Comparison of ENCODE assay signal across 17 mouse cellular contexts in the genomic region with DNA sequence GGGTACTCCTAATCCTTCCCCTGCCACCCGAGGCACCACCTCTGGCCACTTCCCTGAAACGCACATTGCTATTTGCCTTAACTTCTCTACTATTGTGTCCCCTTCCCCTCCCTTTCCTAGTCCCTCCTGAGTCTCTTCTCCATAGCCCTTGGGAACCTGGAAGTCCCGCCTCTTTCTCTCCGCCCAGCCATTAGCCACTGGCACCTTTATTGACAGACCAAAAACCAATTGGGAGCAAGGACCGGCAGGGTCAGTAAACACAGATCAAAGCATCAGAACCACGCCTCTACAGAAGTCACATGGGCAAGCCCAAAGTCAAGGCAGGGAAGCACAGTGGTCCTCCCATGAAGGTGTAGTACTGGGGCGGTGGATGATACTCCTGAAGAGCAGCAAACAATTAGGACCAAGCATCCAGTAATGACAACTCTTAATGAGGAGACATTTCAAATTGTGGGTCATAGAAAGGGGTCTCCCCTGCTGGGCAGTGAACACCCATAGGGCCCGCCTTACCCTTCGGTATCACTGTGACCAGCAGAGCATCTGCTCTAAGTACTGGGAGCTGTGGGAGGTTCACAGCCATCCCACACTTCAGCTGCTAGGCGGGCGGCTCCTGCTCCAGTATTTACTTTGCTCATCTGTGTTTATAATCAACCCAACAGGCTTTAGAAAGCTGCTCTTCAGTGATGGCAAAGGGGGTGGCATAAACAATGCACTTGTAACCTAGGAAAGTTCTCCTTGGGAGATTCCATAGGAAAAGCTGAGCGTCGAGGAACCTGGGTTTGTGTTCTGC.
A peak's percentile ranks its signal among the peaks of the same experiment; 100 is the strongest.
DNase-seq lines count a peak whose midpoint lies in the region; ATAC-seq lines count a peak whose summit lies in the region.
"Had no signal": no experiment of that assay in that cellular context is flagged by ENCODE, and none has a peak within 500 bp of the region (broad histone marks: within the 10 kb centered on the region; RNA-seq: fewer than 3 reads in every experiment).

No protein-coding gene starts in this region.

- no peak overlapping the region for H3K27ac ChIP-seq in midbrain, embryonic 16.5 days (ENCODE audit: low read length)
- H3K27ac ChIP-seq: embryonic facial prominence, embryonic 13.5 days; limb, embryonic 12.5 days; liver, embryonic 13.5 days had no signal

- no peaks in the 10 kb centered on the region for H3K36me3 ChIP-seq in midbrain, embryonic 16.5 days (ENCODE audit: control insufficient read depth, insufficient read depth, low read length)
- H3K36me3 ChIP-seq: embryonic facial prominence, embryonic 13.5 days; limb, embryonic 12.5 days; liver, embryonic 13.5 days had no signal

- no peak for ATAC-seq in midbrain, embryonic 16.5 days
- ATAC-seq in cerebellum, adult (ENCODE audit: insufficient number of reproducible peaks, low FRiP score, low TSS enrichment), result no peak

- H3K27me3 ChIP-seq in midbrain, embryonic 16.5 days (ENCODE audit: control insufficient read depth, insufficient read depth, low read depth, low read length), result no peaks in the 10 kb centered on the region
- H3K27me3 ChIP-seq: embryonic facial prominence, embryonic 13.5 days; limb, embryonic 12.5 days; liver, embryonic 13.5 days; megakaryocyte, embryonic 14.5 days had no signal

- WGBS in midbrain, embryonic 16.5 days, result 94% methylated on average over 13 of the region's 13 CpGs

- peaks cover 6% of the 10 kb centered on the region; the same call in 1 of the 2 replicates for H3K4me1 ChIP-seq in midbrain, embryonic 16.5 days (ENCODE audit: control insufficient read depth, insufficient read depth, low read length)
- H3K4me1 ChIP-seq: embryonic facial prominence, embryonic 13.5 days; limb, embryonic 12.5 days; liver, embryonic 13.5 days; megakaryocyte, embryonic 14.5 days had no signal

- H3K9ac ChIP-seq in midbrain, embryonic 16.5 days (ENCODE audit: low read depth, low read length), result no peak overlapping the region
- H3K9ac ChIP-seq: embryonic facial prominence, embryonic 13.5 days; limb, embryonic 12.5 days; liver, embryonic 13.5 days had no signal

- DNase-seq in heart, adult 11 months, result peak; percentile 62
- DNase-seq in heart, adult 9 months (ENCODE audit: low spot score in 2 of 2), result no peak
- peak; percentile 25 to 64 for DNase-seq in frontal cortex, adult 2 months (ENCODE audit: extremely low spot score in 1 of 2, low spot score in 1 of 2)
- peak; percentile 61 to 64 for DNase-seq in layer of hippocampus, postnatal 36 days
- DNase-seq in right cerebral cortex, postnatal 25 days, result peak; percentile 47
- no peak for DNase-seq in lung, postnatal 36 days
- DNase-seq: adrenal gland, postnatal 14 days; cerebellum, adult 8-10 months; kidney, adult 8-10 months; kidney, postnatal 25 days; liver, embryonic 13.5 days; thymus, adult 18-20 months had no signal

- no peak overlapping the region for H3K4me2 ChIP-seq in midbrain, embryonic 16.5 days (ENCODE audit: low read length)
- H3K4me2 ChIP-seq: embryonic facial prominence, embryonic 13.5 days; limb, embryonic 12.5 days; liver, embryonic 13.5 days had no signal

- no peak overlapping the region for H3K4me3 ChIP-seq in midbrain, embryonic 16.5 days (ENCODE audit: low read depth, low read length)
- H3K4me3 ChIP-seq: embryonic facial prominence, embryonic 13.5 days; limb, embryonic 12.5 days; liver, embryonic 13.5 days; megakaryocyte, embryonic 14.5 days had no signal

- no peaks in the 10 kb centered on the region for H3K9me3 ChIP-seq in midbrain, embryonic 16.5 days (replicated peaks; ENCODE audit: control insufficient read depth, low read length, poor library complexity, severe bottlenecking)
- H3K9me3 ChIP-seq: embryonic facial prominence, embryonic 13.5 days; limb, embryonic 12.5 days had no signal

Comparison
In these comparisons a context has a peak if more than half of its experiments do, and no peak if none do; other contexts are left out.
1. DNase-seq: peak in heart, adult 11 months (single experiment), frontal cortex, adult 2 months (2 of 2), layer of hippocampus, postnatal 36 days (2 of 2) and right cerebral cortex, postnatal 25 days (single experiment); none in heart, adult 9 months (0 of 2) and lung, postnatal 36 days (single experiment).